Mouse (Mus musculus): ENCODE data around the gene Evi5l.

GRCm38 (mm10) chr8:4206182-4207015 lies 40.0 kb downstream of the Evi5l start:
- no peak for TF ChIP-seq CTCF (IDR thresholded peaks at IDR 0.05; ENCODE audit: extremely low read depth, insufficient read depth, low read length)
- TF ChIP-seq POLR2A (IDR thresholded peaks at IDR 0.05; ENCODE audit: extremely low read depth, insufficient read depth, low read length) = no peak

Data from cortical plate, adult 2 months (tissue).